Mouse (Mus musculus): ENCODE data around the gene Tgfbr2.

DNA sequence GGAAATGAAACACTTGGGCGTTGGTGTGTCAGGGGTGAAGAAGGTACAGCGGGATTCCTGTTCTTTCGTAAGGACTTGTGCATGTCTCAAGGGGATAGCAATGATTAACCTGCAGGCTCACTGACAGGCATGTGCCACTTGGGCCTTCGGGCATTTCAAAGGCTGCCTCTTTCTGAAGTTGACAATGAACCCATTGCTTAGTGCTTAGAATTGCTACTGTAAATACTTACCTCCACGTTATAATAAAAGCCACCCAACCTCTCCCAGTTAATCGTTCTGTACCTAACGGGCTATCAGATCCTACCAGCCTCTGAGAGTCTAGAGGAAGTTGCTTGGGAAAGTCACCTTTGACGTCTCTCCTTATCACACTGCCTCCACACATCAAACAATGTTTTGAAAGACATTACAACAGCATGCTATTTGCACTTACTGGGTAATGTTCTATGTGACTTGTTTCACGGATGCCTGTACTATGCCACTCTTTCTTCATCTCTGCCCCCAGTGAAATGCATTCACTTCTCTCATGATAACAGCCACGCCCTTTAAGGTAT is 12.1 kb upstream of the Tgfbr2 start:
- TF ChIP-seq CTCF (IDR thresholded peaks at IDR 0.05; ENCODE audit: borderline replicate concordance, insufficient read depth, low read depth, low read length) = no peak
- TF ChIP-seq POLR2A (IDR thresholded peaks at IDR 0.05; ENCODE audit: borderline replicate concordance, insufficient read depth, low read length) = no peak

All from cerebellum, adult 2 months (tissue).